Mouse (Mus musculus) liver, adult (tissue): Measurements from ENCODE around the gene Olfr538.
"Not testable (repeated sequence)": the region's sequence is repeated elsewhere in the genome, so short reads cannot be mapped to it uniquely, and the experiment has no call there.

ENCODE experiments used
- GATA4 ChIP-seq: IDR thresholded peaks from 2 replicates; pipeline ENCODE4 v1.6.1; 2014; ENCODE audit warnings: mild to moderate bottlenecking, low read length; ENCODE audit not compliant: insufficient replicate concordance

Gene Olfr538

GRCm38 (mm10) chr7:140567586-140567985 is at the start of gene Olfr538:
Olfr538 (plus strand) TSS chr7:140567886.
- TF ChIP-seq GATA4: no peak

DNA sequence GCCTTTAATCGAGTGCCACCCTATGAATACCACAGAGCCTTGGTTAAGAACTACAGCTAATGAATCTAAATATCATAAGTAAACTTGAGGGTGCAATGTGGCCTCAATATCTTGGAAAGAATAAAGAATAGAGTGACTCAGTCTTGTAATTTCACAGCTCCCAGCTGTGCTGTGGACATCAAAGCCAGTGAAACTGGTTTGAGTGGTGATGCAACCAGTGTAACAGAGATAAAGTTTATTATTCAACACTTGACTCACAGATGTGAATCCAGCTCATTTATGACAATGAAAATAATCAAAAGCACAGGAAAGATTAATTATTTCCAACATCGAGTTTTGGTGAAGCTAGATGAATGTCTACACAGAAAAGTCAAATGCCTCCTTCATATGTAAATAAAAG is 27.9 kb upstream of the Olfr538 start:
- no peak for TF ChIP-seq GATA4

- not testable (repeated sequence) for TF ChIP-seq GATA4
Measured at GRCm38 (mm10) chr7:140600969-140601368, 33.3 kb downstream of the Olfr538 start, which contains the start of gene Olfr46. Olfr46 (plus strand) TSS chr7:140601269.
